ENCODE assay signal across 8 mouse cellular contexts in the genomic region with DNA sequence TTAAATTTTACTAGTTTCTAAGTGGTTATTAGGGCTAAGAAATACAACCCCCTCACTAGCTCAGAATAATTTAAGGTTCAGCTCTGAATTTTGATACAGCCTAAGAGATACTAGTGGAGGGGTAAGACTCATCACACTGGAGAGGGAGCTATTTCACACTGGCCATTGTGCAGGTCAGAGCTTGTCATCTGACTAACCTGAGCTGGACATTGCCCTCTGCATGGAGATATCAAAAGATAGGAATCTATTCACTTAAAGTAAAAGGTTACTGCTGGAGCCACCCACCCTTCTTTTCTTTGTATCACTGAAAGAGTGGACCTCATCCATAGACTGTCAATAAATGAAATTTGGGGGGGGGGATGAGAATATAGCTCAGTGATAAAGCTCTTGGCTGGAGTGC. TPM values are rescaled to one million over a fixed set of nuclear protein-coding genes. Genes with fewer than 3 reads are reported as not detected.
DNase-seq lines count a peak whose midpoint lies in the region; ATAC-seq and TF ChIP-seq lines count a peak whose summit lies in the region.

No protein-coding gene starts in this region.

- peak overlapping the region; percentile 66 for H3K4me2 ChIP-seq in CH12.LX (ENCODE audit: insufficient read depth, low read depth, poor library complexity, severe bottlenecking)
- no peak overlapping the region for H3K4me2 ChIP-seq in hindbrain, embryonic 11.5 days (replicated peaks; ENCODE audit: low read depth, low read length)

- peak overlapping the region; percentile 41; the same call in 1 of the 2 replicates for H3K9ac ChIP-seq in CH12.LX (ENCODE audit: insufficient read depth, low read depth)
- H3K9ac ChIP-seq in hindbrain, embryonic 11.5 days (ENCODE audit: low read depth, low read length): no peak overlapping the region

- H3K27me3 ChIP-seq in heart, embryonic 10.5 days (ENCODE audit: insufficient read depth, poor library complexity, severe bottlenecking): no peaks in the 10 kb centered on the region
- no peaks in the 10 kb centered on the region for H3K27me3 ChIP-seq in CH12.LX (replicated peaks)
- no peaks in the 10 kb centered on the region for H3K27me3 ChIP-seq in hindbrain, embryonic 11.5 days (ENCODE audit: control insufficient read depth, insufficient read depth, low read length)

- H3K4me3 ChIP-seq in heart, embryonic 10.5 days: peak overlapping the region; percentile 77
- H3K4me3 ChIP-seq in CH12.LX (replicated peaks in 1 of 3; ENCODE audit: low read depth in 2 of 3, low read length in 2 of 3, poor library complexity in 1 of 3) (peak overlapping the region in 2 of 3 experiments; percentile 62 to 72), macrophage (ENCODE audit: inconsistent target) (peak overlapping the region; percentile 79)
- no peak overlapping the region for H3K4me3 ChIP-seq in hindbrain, embryonic 11.5 days (ENCODE audit: low read depth, low read length)

- no peak for TF ChIP-seq POLR2A in CH12.LX (IDR thresholded peaks at IDR 0.05; ENCODE audit: low read depth, low read length)

- H3K9me3 ChIP-seq in heart, embryonic 10.5 days: no peaks in the 10 kb centered on the region
- no peaks in the 10 kb centered on the region for H3K9me3 ChIP-seq in CH12.LX (replicated peaks; ENCODE audit: low read length)
- H3K9me3 ChIP-seq in hindbrain, embryonic 11.5 days (ENCODE audit: control insufficient read depth, low read length): no peaks in the 10 kb centered on the region

- no peak for TF ChIP-seq EP300 in CH12.LX (IDR thresholded peaks at IDR 0.05; ENCODE audit: low read length)

- H3K4me1 ChIP-seq in heart, embryonic 10.5 days: no peaks in the 10 kb centered on the region
- peaks cover 0 to 13% of the 10 kb centered on the region in 2 experiments; a peak in 2 of 4 replicates for H3K4me1 ChIP-seq in CH12.LX (ENCODE audit: control insufficient read depth in 1 of 2, insufficient read depth in 2 of 2)
- no peaks in the 10 kb centered on the region for H3K4me1 ChIP-seq in hindbrain, embryonic 11.5 days (replicated peaks; ENCODE audit: control insufficient read depth, insufficient read depth, low read length)

- dilution Hi-C loops in CH12.LX (cut with MboI; ENCODE audit: extremely low pct_ligation_motif_present, extremely low pct_unique_long_range_greater_than_20kb, low sequenced_read_pairs): no loop called here

- TF ChIP-seq CTCF in CH12.LX (conservative IDR thresholded peaks at IDR 0.05 in 1 of 2, IDR thresholded peaks at IDR 0.05 in 1 of 2; ENCODE audit: low read depth in 2 of 2, low read length in 2 of 2): no peak

- peak; percentile 13 for ATAC-seq in hindbrain, embryonic 11.5 days (ENCODE audit: low FRiP score)

- H3K27ac ChIP-seq in heart, embryonic 10.5 days: no peak overlapping the region
- no peak overlapping the region for H3K27ac ChIP-seq in CH12.LX (ENCODE audit: insufficient read depth, low read depth)
- H3K27ac ChIP-seq in hindbrain, embryonic 11.5 days (ENCODE audit: low read depth, low read length): no peak overlapping the region
- H3K27ac ChIP-seq in macrophage: no peak overlapping the region

- H3K79me2 ChIP-seq in CH12.LX (replicated peaks; ENCODE audit: control insufficient read depth, extremely low read depth, insufficient read depth, poor library complexity, severe bottlenecking): no peaks in the 10 kb centered on the region
- no peaks in the 10 kb centered on the region for H3K79me2 ChIP-seq in macrophage (ENCODE audit: inconsistent target)

- DNase-seq in heart, embryonic 10.5 days (ENCODE audit: low spot score): no peak
- DNase-seq in heart, adult 8-10 months (ENCODE audit: low spot score): no peak
- DNase-seq in CH12.LX (ENCODE audit: extremely low read depth): no peak
- DNase-seq in hindbrain, embryonic 11.5 days (ENCODE audit: low spot score): no peak
- no peak for DNase-seq in urinary bladder, postnatal 4 days (ENCODE audit: low spot score in 2 of 2)
- DNase-seq in adrenal gland, adult 8-10 months: no peak
- no peak for DNase-seq in left cerebral cortex, adult 18-20 months (ENCODE audit: low spot score in 2 of 2)

- in situ Hi-C loops in CH12.LX (cut with MboI; ENCODE audit: low pct_ligation_motif_present, low pct_unique_long_range_greater_than_20kb, low sequenced_read_pairs): no loop called here

- TF ChIP-seq RAD21 in CH12.LX (IDR thresholded peaks at IDR 0.05; ENCODE audit: low read depth, low read length): no peak

- no peaks in the 10 kb centered on the region for H3K36me3 ChIP-seq in heart, embryonic 10.5 days
- H3K36me3 ChIP-seq in CH12.LX (replicated peaks in 1 of 2; ENCODE audit: control insufficient read depth in 1 of 2, insufficient read depth in 1 of 2, low read length in 1 of 2) (peaks cover 0 to 4% of the 10 kb centered on the region in 2 experiments), macrophage (ENCODE audit: inconsistent target) (no peaks in the 10 kb centered on the region; the same call in 1 of the 2 replicates)
- no peaks in the 10 kb centered on the region for H3K36me3 ChIP-seq in hindbrain, embryonic 11.5 days (ENCODE audit: control insufficient read depth, insufficient read depth, low read length)

TF ChIP-seq in CH12.LX, 34 proteins besides CTCF, POLR2A, EP300 and RAD21 (continues in another document):
- TF ChIP-seq MAX (IDR thresholded peaks at IDR 0.05; ENCODE audit: low read length) (no peak), SMC3 (IDR thresholded peaks at IDR 0.05; ENCODE audit: low read depth, low read length) (no peak), JUN (IDR thresholded peaks at IDR 0.05; ENCODE audit: insufficient read depth, low read depth, low read length) (no peak), MAFK (IDR thresholded peaks at IDR 0.05; ENCODE audit: insufficient replicate concordance, low read length) (no peak), CHD2 (IDR thresholded peaks at IDR 0.05; ENCODE audit: low read length) (no peak), TBP (conservative IDR thresholded peaks at IDR 0.05; ENCODE audit: low read depth, low read length) (no peak), ETS1 (conservative IDR thresholded peaks at IDR 0.05; ENCODE audit: low read depth, low read length) (no peak)

RNA-seq across cellular contexts. Expression of a gene that starts 0.8 kb away (rescaled TPM):
- 7.1 and 8.1 TPM in 2 replicates for polyA plus RNA-seq in heart, embryonic 10.5 days (2016; fragmentation: Nextera tagmentation; extraction: Ambion mirVana)
- 1 to 10 TPM; 2.7 to 3.6 (median 2.9) TPM for total RNA-seq in heart, adult 8-10 months (2022)
- total RNA-seq in CH12.LX (2012; rRNA removed) (0.47 and 1.3 TPM in 2 replicates), CH12.LX (2014; rRNA removed) (1.4 and 2.3 TPM in 2 replicates)
- polyA plus RNA-seq in CH12.LX (2012; ENCODE audit: insufficient read length, low read depth) (3.2 and 4.1 TPM in 2 replicates), macrophage (2018) (0.82 to 3.2 TPM (median 1.1 TPM) in 3 replicates)
- polyA plus RNA-seq in hindbrain, embryonic 11.5 days (2014; fragmentation: Nextera tagmentation; extraction: Ambion mirVana): 19.8 and 22.2 TPM in 2 replicates
- not detected for total RNA-seq in macrophage (2018; cell fraction: chromatin; rRNA removed)
- 1 to 10 TPM in 22 of 26 experiments, under 1 TPM in 4; 0.47 to 2.6 (median 1.5) TPM for total RNA-seq in macrophage (2018; cell fraction: cytosol; rRNA removed)
- 1 to 10 TPM in 1 of 26 experiments, under 1 TPM in 1, not detected in 24; 0.89 to 2.7 TPM for total RNA-seq in macrophage (2018; cell fraction: nucleus; rRNA removed)
- 1 to 10 TPM in 3 of 4 experiments, under 1 TPM in 1; 0.99 to 5.1 (median 3.2) TPM for total RNA-seq in adrenal gland, adult 8-10 months (2022)
- 1 to 10 TPM; 1.7 to 1.8 TPM for total RNA-seq in left cerebral cortex, adult 18-20 months (2021)

RNA-seq across cellular contexts. Expression of a gene that starts 42.8 kb away (rescaled TPM):
- polyA plus RNA-seq in heart, embryonic 10.5 days (2016; fragmentation: Nextera tagmentation; extraction: Ambion mirVana): 200 and 203 TPM in 2 replicates
- total RNA-seq in heart, adult 8-10 months (2022): 10 to 100 TPM; 29.8 to 35.8 (median 34.0) TPM
- total RNA-seq in CH12.LX (2012; rRNA removed) (97.4 and 99.9 TPM in 2 replicates), CH12.LX (2014; rRNA removed) (115 and 129 TPM in 2 replicates)
- polyA plus RNA-seq in CH12.LX (2012; ENCODE audit: insufficient read length, low read depth) (92.4 and 103 TPM in 2 replicates), macrophage (2018) (27.0 to 40.4 TPM (median 32.6 TPM) in 3 replicates)
- 142 and 151 TPM in 2 replicates for polyA plus RNA-seq in hindbrain, embryonic 11.5 days (2014; fragmentation: Nextera tagmentation; extraction: Ambion mirVana)
- 10 to 100 TPM; 10.4 to 41.0 (median 26.3) TPM for total RNA-seq in macrophage (2018; cell fraction: chromatin; rRNA removed)
- total RNA-seq in macrophage (2018; cell fraction: cytosol; rRNA removed): 10 to 100 TPM; 24.8 to 39.8 (median 33.9) TPM
- 10 to 100 TPM; 12.8 to 41.1 (median 24.0) TPM for total RNA-seq in macrophage (2018; cell fraction: nucleus; rRNA removed)
- 10 to 100 TPM; 75.6 to 84.5 (median 81.8) TPM for total RNA-seq in adrenal gland, adult 8-10 months (2022)
- 10 to 100 TPM; 47.5 to 58.0 TPM for total RNA-seq in left cerebral cortex, adult 18-20 months (2021)

RNA-seq across cellular contexts. Expression of a gene that starts 54.7 kb away (rescaled TPM):
- polyA plus RNA-seq in heart, embryonic 10.5 days (2016; fragmentation: Nextera tagmentation; extraction: Ambion mirVana): 0.31 TPM in 1 of 2 replicates, not detected in the other
- not detected for total RNA-seq in heart, adult 8-10 months (2022)
- total RNA-seq in CH12.LX (2012; rRNA removed): not detected in 2 replicates
- total RNA-seq in CH12.LX (2014; rRNA removed): not detected in 2 replicates
- not detected in 2 replicates for polyA plus RNA-seq in CH12.LX (2012; ENCODE audit: insufficient read length, low read depth)
- polyA plus RNA-seq in hindbrain, embryonic 11.5 days (2014; fragmentation: Nextera tagmentation; extraction: Ambion mirVana): 0.07 and 0.28 TPM in 2 replicates
- not detected for total RNA-seq in macrophage (2018; cell fraction: chromatin; rRNA removed)
- total RNA-seq in macrophage (2018; cell fraction: cytosol; rRNA removed): not detected
- total RNA-seq in macrophage (2018; cell fraction: nucleus; rRNA removed): not detected
- not detected in 3 replicates for polyA plus RNA-seq in macrophage (2018)
- total RNA-seq in adrenal gland, adult 8-10 months (2022): under 1 TPM in 2 of 4 experiments, not detected in 2; 0.12 to 0.31 TPM
- not detected for total RNA-seq in left cerebral cortex, adult 18-20 months (2021)

RNA-seq across cellular contexts. Expression of a gene that starts 58.8 kb away (rescaled TPM):
- 7.6 and 10.0 TPM in 2 replicates for polyA plus RNA-seq in heart, embryonic 10.5 days (2016; fragmentation: Nextera tagmentation; extraction: Ambion mirVana)
- 10 to 100 TPM in 1 of 4 experiments, 1 to 10 TPM in 3; 8.4 to 10.0 (median 9.1) TPM for total RNA-seq in heart, adult 8-10 months (2022)
- 5.7 and 8.6 TPM in 2 replicates for total RNA-seq in CH12.LX (2012; rRNA removed)
- total RNA-seq in CH12.LX (2014; rRNA removed): 5.9 and 6.2 TPM in 2 replicates
- 7.4 and 7.9 TPM in 2 replicates for polyA plus RNA-seq in CH12.LX (2012; ENCODE audit: insufficient read length, low read depth)
- polyA plus RNA-seq in hindbrain, embryonic 11.5 days (2014; fragmentation: Nextera tagmentation; extraction: Ambion mirVana): 7.8 and 8.8 TPM in 2 replicates
- 10 to 100 TPM in 14 of 26 experiments, 1 to 10 TPM in 12; 1.7 to 33.6 (median 14.2) TPM for total RNA-seq in macrophage (2018; cell fraction: chromatin; rRNA removed)
- 10 to 100 TPM; 14.9 to 36.1 (median 22.0) TPM for total RNA-seq in macrophage (2018; cell fraction: cytosol; rRNA removed)
- 10 to 100 TPM in 25 of 26 experiments, 1 to 10 TPM in 1; 4.6 to 59.8 (median 28.0) TPM for total RNA-seq in macrophage (2018; cell fraction: nucleus; rRNA removed)
- 17.3 to 25.0 TPM (median 19.8 TPM) in 3 replicates for polyA plus RNA-seq in macrophage (2018)
- 10 to 100 TPM; 20.8 to 30.8 (median 23.8) TPM for total RNA-seq in adrenal gland, adult 8-10 months (2022)
- 10 to 100 TPM; 15.2 to 18.6 TPM for total RNA-seq in left cerebral cortex, adult 18-20 months (2021)
